Mouse (Mus musculus): ENCODE measurements at regions not wholly inside any gene's neighbourhood (a gene's known extent, or its start where the extent isn't known, plus 50 kb on each side); places are given as distances from the start of the nearest gene placed in this dataset.

DNA sequence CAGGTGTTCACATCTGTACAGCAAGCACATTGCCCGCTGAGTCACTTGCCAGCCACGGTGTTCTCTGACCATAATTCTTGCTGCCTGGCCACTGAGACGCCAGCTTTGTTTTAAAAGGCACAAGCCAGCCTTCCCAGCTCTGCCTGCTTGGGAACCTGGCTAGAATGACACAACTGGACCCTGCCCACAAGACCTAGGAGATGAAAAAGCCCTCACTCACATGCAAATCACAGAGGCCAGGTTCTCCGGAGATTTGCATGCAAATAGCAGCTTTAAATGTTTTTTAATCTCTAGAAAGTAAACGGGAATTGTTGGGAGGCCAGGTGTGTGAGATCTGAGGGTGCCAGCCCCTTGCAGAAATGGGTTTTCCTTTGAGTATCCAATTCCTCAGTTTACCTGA lies 71.9 kb downstream of the 1810010D01Rik start:
- DNase-seq (ENCODE audit: extremely low spot score, low read depth, low spot score) = no peak

DNA sequence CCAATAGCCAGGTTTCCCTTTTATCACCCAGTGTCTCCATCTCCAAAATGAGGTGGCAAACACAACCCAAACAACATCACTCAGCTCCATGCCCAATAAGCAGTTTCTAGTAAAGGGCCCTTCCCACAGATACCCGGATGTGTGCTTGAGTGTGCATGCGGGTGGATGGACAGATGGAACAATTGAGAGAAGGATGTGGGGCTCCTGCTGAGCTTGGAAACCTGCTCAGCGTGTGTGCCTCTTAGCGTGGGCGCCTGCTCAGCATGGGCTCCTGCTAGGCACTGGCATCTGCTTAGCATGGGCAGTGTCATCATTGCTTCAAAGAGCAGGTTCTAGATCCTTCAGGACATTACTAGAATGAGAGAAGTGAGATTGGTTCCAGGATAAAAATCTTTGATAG lies 75.4 kb downstream of the 1810010D01Rik start:
- DNase-seq (ENCODE audit: extremely low spot score, low read depth, low spot score) = no peak

DNA sequence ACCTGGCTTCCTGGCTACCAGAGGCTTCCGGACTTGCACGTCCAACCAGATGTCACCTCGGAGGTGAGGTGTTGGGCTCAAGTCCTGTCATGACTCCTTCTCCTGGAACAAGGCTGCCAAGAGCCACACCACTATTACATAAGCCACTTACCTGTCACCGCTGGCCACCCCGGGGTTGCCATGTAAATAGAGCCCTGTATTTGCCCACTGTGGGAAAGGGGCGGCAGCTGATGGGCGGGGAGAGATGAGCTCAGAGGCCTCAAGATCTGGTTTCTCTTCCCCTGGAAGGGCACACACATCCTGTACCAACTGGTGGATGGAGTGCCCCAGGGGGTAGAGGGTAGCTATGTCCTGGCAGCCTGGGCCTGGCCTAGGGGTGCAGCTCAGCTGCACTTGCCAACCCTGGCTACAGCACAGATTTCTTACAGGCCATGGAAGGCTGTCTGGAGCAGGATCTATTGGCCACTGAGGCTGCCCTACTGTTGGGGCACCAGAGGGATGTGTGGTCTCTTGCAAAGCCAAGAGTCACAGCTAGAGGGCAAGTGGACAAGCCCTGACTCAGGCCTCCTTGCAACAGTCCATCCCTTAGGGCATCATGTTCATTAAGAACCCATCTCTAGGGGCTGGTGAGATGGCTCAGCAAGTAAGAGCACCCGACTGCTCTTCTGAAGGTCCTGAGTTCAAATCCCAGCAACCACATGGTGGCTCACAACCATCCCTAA lies 76.3 kb downstream of the 1810010D01Rik start:
- DNase-seq (ENCODE audit: extremely low spot score, low read depth, low spot score) = no peak

DNA sequence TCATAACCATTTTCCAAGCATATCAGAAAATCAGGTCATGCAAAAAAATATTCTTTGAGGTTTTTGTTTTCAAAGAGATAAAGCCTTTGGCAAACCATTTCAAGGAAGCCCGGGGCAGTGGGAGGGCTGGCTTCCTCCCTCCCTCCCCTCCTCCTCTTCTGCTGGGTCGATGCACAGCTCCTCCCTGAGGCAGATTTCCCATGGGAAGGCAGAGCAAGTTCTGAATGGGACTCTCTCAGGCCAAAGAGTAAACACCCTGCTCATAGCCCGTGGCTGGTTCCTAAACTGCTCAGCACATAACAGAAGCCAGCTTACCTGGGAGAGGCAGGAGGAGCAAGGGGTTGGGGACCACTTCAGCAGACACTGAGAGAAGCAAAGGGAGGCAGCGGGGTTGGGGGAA lies 77.9 kb downstream of the 1810010D01Rik start:
- DNase-seq (ENCODE audit: extremely low spot score, low read depth, low spot score) = no peak

DNA sequence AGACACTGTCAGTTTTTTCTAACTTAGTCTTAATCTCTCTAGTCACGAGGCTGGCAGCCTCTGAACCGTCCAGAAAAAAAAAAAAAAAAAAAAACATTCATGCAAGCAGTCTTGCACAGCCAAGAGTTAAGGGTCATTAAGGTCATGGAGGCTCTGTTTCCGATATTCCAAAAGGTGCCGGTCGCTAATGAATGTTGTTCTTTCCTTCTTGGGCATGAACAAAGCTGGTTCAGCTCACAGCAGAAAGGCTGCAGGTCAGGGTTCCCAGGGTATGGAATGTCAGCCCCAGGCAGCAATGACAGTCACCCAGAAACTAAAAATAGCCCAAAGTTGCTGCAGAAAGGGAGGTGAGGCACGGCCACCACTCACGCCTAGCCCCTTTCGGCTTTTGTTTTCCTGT lies 80.3 kb downstream of the 1810010D01Rik start:
- DNase-seq (ENCODE audit: extremely low spot score, low read depth, low spot score) = peak; percentile 8

DNA sequence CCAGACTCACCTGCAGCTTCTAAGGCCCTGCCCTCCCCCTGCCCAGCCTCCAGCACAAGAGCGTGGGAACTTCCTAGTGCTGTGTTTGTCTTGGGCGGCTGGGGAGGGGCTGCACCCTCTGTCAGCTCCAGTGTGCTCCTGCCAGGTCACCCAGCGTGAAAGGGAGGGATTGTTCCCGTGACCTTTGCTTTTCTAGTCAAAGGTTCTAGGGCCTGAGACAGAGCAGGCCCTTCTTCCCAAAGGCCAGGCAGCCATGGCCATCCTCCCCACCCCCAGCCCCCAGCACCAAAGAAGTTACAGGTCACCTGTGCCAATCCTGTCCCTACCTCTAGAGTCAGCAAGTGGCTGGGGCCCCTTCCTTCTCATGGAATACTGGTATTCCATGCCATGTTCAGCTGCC lies 80.7 kb downstream of the 1810010D01Rik start:
- no peak for DNase-seq (ENCODE audit: extremely low spot score, low read depth, low spot score)

DNA sequence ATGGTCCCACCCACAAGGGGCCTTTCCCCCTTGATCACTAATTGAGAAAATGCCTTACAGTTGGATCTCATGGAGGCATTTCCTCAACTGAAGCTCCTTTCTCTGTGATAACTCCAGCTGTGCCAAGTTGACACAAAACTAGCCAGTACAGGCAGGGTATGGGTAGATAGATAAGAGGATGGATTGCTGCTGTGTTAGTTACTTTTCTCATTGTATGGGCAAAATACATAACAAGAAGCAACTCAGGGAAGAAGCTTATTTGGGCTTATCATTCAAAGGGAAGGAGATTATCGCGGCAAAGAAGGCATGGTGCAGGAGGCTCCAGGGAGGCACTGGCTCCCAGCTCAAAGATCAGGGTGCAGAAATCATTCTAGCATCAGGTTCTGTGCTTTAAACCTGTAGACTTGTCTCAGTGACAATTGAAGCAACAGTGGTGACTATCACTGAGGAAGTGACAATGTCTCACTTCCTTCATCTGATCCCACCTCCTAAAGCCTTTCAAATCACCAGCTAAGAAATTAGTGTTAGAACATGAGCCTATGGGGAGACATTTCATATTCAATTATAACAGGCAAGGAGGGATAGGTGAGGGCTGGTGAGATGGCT lies 83.8 kb downstream of the 1810010D01Rik start:
- no peak for DNase-seq (ENCODE audit: extremely low spot score, low read depth, low spot score)

DNA sequence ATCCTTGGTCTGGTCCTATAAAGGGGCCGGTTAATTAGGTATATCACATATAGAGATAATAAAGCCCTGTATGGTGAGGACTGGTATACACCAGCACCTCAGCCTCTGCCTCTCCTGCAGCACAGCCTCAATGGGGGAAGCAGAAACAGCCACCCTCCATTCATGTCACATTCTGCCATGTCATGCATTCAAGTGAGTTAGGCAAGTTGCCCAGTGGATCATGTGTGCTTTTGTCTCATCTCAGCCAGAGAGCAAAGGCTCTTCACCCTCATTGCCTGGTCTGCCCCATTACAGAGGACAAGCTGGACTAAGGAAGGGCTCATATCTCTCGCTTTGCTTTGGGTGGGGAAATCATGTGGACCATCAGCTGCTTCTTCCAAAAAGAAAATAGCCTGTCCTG lies 85.4 kb downstream of the 1810010D01Rik start:
- DNase-seq (ENCODE audit: extremely low spot score, low read depth, low spot score) = no peak

DNA sequence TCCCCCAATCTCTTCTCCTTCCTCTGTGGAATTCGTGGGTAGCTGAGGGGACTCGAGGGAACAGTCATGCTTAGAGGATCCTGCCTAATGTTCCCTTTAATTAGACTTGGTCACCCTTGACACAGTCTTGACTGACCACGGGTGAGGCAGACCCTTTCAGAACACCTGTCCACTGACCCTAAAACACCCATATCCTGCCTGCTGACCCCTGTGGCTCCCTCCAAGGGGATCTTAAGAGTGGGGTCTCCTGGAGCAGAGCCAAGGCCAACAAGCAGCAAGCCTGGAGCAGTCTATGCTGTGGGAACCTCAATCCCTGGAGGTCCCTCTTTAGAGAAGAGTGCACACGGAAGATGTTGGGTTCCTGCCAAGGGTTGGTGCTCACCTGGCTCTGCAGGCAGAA lies 89.5 kb downstream of the 1810010D01Rik start:
- DNase-seq (ENCODE audit: extremely low spot score, low read depth, low spot score) = no peak

DNA sequence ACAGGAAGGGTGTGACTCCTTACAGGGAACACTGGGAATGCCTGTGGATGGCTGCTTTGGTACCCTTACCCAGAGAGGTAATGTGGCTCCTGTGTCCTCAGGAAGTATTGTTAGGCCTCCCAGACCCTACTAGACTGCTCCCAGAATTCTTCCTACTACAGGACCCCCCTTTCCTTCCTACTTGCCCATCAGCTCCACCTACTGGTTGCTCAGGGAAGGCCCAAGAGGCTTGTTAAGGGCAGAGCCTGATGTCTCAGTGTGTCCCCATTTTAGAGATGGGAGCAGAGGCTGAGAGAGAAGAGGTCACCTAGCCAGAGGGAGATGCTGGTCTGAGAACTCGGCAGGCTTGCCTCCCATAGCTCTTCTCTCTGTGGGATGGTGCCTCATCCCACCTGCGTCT lies 93.3 kb downstream of the 1810010D01Rik start:
- no peak for DNase-seq (ENCODE audit: extremely low spot score, low read depth, low spot score)

DNA sequence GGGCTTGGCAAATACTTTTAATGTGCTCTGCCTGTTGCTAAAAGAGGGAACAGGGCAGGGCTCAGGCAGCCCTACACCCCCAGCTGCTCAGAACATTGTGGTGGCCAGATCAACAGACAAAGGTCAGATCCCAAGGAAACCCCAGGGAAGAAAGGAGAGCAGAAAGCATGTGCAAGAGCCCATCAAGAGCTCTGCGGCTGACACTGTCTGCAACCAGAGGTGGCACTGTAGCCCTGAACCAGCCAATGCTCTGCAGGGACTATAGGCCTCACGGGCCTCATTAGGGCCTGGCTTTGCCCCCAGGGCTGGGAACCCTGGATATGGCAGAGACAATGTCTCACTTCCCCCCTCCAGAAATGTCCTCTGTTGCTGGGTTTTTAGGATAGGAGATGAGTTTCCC lies 93.8 kb downstream of the 1810010D01Rik start:
- DNase-seq (ENCODE audit: extremely low spot score, low read depth, low spot score) = no peak

DNA sequence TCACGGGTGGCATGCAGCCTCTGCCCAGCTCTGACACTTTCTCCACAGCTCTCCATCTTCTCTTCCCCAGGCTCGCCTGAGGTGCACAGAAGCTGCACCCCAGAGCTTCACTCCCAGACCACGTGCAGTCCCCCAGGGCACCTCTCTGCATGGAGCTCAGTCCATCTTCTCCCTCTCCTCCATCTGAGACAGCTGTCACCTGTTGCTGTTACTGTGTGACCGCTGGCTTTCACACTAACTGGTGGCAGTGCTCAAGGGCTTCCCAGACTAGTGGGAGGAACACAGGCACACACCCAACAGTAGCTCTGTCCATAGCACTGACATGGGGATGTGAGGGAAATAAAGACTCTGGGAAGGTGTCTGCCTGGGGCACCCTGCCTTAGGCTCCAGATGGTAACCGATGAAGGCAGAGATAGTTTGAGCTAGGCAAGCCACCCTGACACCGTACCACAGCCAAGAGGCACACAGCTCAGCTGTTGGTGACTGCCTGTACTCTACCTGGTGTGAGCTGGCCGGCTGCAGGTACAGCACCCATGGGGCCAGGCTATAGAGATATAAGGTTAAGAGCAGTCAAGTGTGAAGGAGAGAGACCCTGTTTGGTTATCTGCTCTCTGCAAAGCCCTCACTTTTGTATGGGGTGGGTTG lies 94.9 kb downstream of the 1810010D01Rik start:
- DNase-seq (ENCODE audit: extremely low spot score, low read depth, low spot score) = no peak

DNA sequence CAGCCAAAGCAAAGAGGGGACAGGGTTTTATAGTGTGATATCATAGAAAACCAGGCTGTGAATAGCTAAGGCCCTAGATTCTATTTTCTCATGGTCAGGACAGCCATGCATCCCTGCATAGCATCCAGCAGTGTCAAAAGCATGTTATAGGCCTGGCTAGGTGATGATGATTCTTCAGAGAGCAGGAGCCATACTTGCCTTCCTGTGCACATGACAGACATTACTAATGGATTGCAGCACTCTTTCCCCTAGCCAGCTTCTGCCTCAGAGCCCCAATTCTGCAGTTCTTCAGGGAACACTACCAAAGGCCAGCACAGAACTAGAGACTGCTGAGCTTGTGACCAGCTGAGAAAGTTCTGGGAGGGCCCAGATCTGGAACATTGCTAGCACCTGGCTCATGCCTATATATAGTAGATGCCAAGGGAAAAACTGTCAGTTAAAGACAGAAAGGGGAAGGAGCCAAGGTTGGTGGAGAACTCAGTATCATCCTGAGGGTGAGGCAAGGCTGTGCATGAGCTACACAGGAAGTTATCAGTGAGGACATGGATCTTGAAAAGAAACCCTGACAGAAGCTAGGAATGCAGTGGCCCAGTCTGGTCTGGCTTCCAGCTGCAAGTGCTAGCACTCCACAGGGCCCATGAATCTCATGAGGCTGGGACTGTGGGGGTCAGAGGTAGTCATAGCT lies 95.6 kb downstream of the 1810010D01Rik start:
- no peak for DNase-seq (ENCODE audit: extremely low spot score, low read depth, low spot score)

DNA sequence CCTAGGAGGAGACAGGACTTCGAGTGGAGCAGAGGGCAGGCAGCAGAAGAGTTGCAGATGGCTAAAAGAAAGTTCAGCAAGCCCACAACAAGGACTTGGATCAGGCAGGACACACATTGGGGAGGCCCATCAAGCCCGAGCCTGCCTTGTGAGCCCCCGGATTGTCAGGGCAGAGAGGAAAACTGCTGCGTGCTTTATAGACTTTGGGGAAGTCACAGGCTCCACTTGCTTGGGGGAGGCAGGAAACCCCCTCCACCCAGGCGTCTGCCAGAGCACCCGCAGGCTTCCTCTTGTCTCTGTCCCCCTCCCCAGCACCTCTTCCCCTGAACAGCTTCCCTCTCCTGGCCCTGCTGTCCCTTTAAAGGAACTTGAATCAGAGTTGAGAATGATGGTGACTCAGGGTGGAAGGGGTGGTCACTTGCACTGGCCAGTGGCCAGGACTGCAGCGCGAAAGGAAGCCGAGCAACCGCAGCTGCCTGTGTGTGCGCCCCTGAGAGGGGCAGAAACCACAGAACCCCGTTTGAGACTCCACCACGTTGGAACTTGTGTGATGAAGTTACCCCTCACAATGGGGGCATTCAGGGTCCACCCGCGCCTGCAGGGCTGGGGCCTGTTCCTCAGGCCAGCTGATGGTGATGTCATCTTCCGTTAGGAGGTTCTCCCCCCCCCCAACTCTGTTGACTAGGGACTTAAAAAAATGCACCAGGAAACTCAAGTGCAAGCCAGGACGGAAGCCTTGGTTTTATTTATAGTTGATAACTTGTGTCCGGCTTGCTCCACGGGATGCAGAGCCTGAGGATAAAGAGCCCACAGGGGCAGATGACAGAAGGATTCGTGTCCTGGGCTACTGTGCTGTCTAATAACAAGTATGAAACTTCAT lies 96.4 kb downstream of the 1810010D01Rik start:
- no peak for DNase-seq (ENCODE audit: extremely low spot score, low read depth, low spot score)

DNA sequence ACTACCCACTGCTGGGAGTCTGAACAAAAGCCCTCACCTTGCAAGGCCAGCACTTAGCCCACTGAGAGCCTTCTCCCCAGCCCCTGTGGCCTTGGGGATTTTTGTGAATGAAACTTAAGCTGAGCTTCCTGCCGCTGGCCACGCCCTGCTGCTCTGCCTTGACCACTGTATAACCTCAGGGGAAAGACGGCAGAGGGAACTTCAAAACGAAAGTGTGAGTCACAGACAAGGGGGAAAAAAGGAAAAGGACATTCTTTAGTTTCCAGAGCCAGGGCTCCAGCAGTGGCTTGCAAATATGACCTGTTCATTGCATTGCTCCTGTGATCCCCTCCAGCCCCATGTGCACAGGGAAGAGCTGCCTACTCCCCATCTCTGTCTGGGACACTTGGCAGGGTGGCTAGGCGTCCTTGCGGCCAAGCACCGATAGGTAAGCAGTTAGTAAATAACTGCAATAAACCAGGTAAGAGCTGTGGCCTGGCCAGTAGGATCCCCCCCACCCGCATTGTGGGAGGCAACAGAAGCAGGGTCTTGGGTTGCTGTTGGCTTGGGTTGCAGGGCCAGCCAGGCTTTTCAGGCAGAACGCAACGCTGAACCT lies 97.2 kb downstream of the 1810010D01Rik start:
- no peak for DNase-seq (ENCODE audit: extremely low spot score, low read depth, low spot score)

DNA sequence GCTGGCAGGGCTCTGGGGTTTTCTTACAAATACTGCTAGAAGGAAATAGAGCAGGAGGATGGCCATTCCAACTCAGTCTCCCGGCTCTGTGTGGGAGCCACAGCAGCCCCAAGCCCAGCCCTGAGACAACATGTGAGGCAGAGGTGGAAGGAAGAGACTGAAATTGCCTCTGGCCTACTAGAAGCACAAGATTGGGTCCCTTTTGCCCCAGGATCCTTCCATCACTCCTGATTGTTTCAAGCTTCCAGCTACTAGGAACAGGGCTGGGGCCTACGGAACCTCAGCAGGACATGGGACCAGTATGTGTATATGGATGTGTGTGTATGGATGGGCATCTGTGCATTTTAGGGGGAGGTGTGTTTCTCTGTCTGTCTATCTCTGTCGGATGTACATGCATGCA lies 97.9 kb downstream of the 1810010D01Rik start:
- DNase-seq (ENCODE audit: extremely low spot score, low read depth, low spot score) = no peak

DNA sequence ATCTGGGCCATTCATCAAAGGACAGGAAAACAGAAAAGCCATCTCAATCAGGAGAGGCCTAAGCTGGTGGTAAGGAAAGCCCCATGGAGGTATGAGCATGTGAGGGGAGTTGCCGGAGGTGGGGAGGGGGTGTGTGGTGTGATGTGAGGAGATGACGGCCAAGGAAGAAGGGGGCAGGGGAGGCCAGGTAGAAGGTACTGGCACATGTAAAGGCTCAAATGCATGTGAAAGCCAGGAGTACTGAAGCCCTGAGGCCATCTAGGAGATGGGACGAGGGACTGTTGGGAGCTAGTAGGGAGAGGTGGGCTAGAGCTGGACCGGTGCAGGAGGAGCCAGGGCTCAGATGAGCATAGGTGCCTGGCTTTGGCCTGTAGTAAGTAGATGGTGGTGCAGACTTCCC lies 98.4 kb downstream of the 1810010D01Rik start:
- DNase-seq (ENCODE audit: extremely low spot score, low read depth, low spot score) = no peak

DNA sequence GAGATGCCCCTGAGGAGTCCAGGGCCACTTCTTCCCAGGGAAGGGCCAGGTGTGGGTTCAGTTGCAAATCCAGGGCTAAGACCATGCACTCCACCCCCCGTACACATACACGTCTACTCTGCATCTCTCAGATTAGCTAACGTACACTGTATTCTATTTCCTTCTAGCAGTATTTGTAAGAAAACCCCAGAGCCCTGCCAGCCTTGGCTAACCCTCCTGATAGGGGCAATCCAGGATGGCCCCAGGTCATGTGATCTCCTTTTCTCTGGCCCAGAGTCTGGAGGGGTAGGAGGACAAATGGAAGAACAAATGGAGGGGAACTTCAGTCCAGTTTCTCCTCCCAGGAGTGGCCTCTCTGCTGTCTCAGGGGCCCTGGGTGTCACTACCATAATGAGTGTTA lies 98.9 kb downstream of the 1810010D01Rik start:
- DNase-seq (ENCODE audit: extremely low spot score, low read depth, low spot score) = no peak

DNA sequence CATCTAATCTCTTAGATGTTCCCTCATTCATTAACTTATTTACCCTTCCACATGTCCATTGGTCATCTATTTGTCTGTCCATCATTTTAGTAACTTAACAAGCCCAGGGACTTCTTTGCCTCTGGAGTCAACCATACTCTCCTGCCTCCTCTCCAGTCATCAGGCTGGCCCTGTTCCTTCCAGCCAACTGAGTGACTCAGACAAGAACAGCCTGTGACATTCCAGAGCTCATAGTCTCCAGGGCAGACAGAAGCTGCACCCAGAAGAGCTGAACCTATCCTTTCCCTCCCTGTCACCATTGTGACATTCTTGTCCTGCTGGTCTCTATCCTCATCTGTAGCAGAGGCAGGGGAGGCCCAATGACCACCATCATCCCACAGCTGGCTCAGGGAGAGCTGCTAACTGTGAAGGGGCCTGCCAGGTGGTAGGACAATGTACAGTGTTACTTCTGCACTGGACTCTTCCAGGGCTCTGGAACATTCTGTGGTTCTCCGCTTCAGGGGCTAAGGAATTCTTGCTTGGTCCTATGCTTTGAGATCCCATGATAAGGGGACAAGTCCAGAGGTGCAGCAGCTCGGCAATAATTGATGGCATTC lies 100.2 kb downstream of the 1810010D01Rik start:
- no peak for DNase-seq (ENCODE audit: extremely low spot score, low read depth, low spot score)

DNA sequence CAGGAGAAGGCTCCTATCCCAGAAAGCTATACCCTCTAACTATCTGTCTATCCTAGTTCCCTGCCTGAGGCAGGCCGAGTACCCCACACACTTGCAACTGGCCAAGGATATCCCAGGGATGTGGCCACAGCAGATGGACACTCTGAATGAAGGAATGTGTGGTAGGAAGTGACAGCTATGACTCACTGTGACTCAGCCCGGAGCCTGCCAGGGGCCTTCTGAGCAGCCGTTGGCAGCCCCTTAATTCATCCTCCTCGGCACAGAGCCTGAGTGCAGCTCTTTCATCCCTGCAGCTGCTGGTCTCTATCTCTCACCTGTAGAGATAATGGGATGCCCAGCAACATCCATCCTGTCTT lies 101.4 kb downstream of the 1810010D01Rik start:
- DNase-seq (ENCODE audit: extremely low spot score, low read depth, low spot score) = no peak
